Mouse (Mus musculus) adipocyte (in vitro differentiated cells): ENCODE measurements around the gene Ugt1a8.
A peak's percentile ranks its signal among the peaks of the same experiment; 100 is the strongest.
"Not testable (repeated sequence)": the region's sequence is repeated elsewhere in the genome, so short reads cannot be mapped to it uniquely, and the experiment has no call there.

ENCODE experiments used
- DNase-seq: peaks from one replicate; pipeline ENCODE4 v3.0.0-alpha.2; 2016; ENCODE audit warnings: low spot score

Gene Ugt1a8

GRCm38 (mm10) chr1:88087513-88087912, at the start of gene Ugt1a8:
Gene Ugt1a8 (plus strand): TSS chr1:88087813.
- DNase-seq: peak; percentile 85

- not testable (repeated sequence) for DNase-seq
Observed at GRCm38 (mm10) chr1:88043044-88043443, 44.6 kb upstream of the Ugt1a8 start.

- DNase-seq: not testable (repeated sequence)
Observed at GRCm38 (mm10) chr1:88044832-88045437, 42.7 kb upstream of the Ugt1a8 start.

GRCm38 (mm10) chr1:88047408-88047807, 40.2 kb upstream of the Ugt1a8 start:
- not testable (repeated sequence) for DNase-seq

- DNase-seq: no peak
Observed at GRCm38 (mm10) chr1:88055088-88055487, 32.5 kb upstream of the Ugt1a8 start, which contains the start of gene Ugt1a10. Gene Ugt1a10 (plus strand): TSS chr1:88055388.

- DNase-seq: not testable (repeated sequence)
Observed at GRCm38 (mm10) chr1:88066472-88067102, 21.0 kb upstream of the Ugt1a8 start.

GRCm38 (mm10) chr1:88070495-88070894, 17.1 kb upstream of the Ugt1a8 start, which contains the start of gene Ugt1a9:
Gene Ugt1a9 (plus strand): TSS chr1:88070800.
- no peak for DNase-seq

GRCm38 (mm10) chr1:88070902-88071301, 16.7 kb upstream of the Ugt1a8 start:
- no peak for DNase-seq

- DNase-seq: no peak
Observed at GRCm38 (mm10) chr1:88074471-88074870, 13.1 kb upstream of the Ugt1a8 start.

- DNase-seq: no peak
Observed at GRCm38 (mm10) chr1:88077128-88077527, 10.5 kb upstream of the Ugt1a8 start.

GRCm38 (mm10) chr1:88081670-88082069, 5.9 kb upstream of the Ugt1a8 start:
- DNase-seq: no peak

- DNase-seq: no peak
Observed at GRCm38 (mm10) chr1:88086125-88086524, 1.5 kb upstream of the Ugt1a8 start.

GRCm38 (mm10) chr1:88092341-88092740, 4.7 kb downstream of the Ugt1a8 start:
- DNase-seq: no peak

GRCm38 (mm10) chr1:88094270-88094676, 6.7 kb downstream of the Ugt1a8 start:
- DNase-seq: peak; percentile 70

- peak; percentile 45 for DNase-seq
Observed at GRCm38 (mm10) chr1:88094941-88095492, 7.4 kb downstream of the Ugt1a8 start, which contains the start of gene Ugt1a7c. Gene Ugt1a7c (plus strand): TSS chr1:88095062.

GRCm38 (mm10) chr1:88098546-88098945, 10.9 kb downstream of the Ugt1a8 start:
- peak; percentile 93 for DNase-seq

- peak; percentile 99 for DNase-seq
Observed at GRCm38 (mm10) chr1:88099691-88100090, 12.1 kb downstream of the Ugt1a8 start.

GRCm38 (mm10) chr1:88103019-88103418, 15.4 kb downstream of the Ugt1a8 start, which contains the start of gene Ugt1a6b:
Gene Ugt1a6b (plus strand): TSS chr1:88103252.
- DNase-seq: peak; percentile 79

- DNase-seq: peak; percentile 84
Observed at GRCm38 (mm10) chr1:88103697-88104468, 16.3 kb downstream of the Ugt1a8 start.

GRCm38 (mm10) chr1:88104667-88105430, 17.2 kb downstream of the Ugt1a8 start:
- DNase-seq: peak; percentile 83

- peak; percentile 42 for DNase-seq
Observed at GRCm38 (mm10) chr1:88105656-88106055, 18.0 kb downstream of the Ugt1a8 start.
